ENCODE assay signal across 23 mouse cellular contexts in the genomic region with DNA sequence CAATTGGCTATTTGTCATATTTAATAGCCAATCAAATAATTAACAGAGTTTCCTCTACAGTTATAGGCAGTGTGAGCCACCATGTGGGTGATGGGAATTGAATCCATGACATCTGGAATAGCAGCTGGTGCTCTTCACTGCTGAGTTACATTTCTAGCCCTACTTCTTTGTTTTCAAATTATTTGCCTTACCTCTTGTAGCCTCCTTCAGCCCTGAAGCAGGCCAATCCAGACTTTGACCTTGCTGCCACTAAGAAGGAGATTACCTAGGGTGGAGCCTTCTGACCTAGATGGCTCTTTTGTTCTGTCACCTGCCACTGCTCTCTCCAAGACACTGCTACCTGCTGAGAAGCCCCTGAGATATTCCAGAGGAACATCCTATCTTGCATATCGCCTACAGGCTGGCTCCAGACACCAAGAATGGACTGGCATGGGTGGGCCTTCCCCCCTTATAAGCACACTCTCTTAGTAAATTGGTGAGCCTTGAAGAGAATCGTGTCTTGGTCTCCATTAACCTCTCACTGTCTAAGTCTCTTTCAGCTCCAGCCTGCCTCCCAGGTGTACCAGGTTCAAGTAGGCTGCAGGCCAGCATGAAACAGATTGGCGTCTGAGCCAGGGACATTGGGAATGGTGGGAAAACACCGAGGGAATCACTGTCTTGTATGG.
"Had no signal": no experiment of that assay in that cellular context is flagged by ENCODE, and none has a peak within 500 bp of the region (broad histone marks: within the 10 kb centered on the region; RNA-seq: fewer than 3 reads in every experiment).

No protein-coding gene starts in this region.

- H3K4me1 ChIP-seq: heart, embryonic 13.5 days; heart, embryonic 15.5 days; hindbrain, embryonic 12.5 days; intestine, embryonic 15.5 days; limb, embryonic 10.5 days; limb, embryonic 12.5 days; liver, embryonic 13.5 days; liver, embryonic 15.5 days had no signal

- H3K9me3 ChIP-seq: heart, embryonic 15.5 days; hindbrain, embryonic 12.5 days; intestine, embryonic 15.5 days; limb, embryonic 10.5 days; liver, embryonic 15.5 days had no signal

- H3K9ac ChIP-seq: heart, embryonic 13.5 days; heart, embryonic 15.5 days; hindbrain, embryonic 12.5 days; hindbrain, embryonic 14.5 days; intestine, embryonic 15.5 days; limb, embryonic 12.5 days; liver, embryonic 13.5 days; liver, embryonic 15.5 days; liver, postnatal 0 days had no signal

- H3K4me3 ChIP-seq: gastrocnemius, adult 2 months; heart, adult 2 months; heart, embryonic 13.5 days; heart, embryonic 15.5 days; hindbrain, embryonic 12.5 days; intestine, embryonic 15.5 days; layer of hippocampus, adult 2 months; left cerebral cortex, adult 2 months; limb, embryonic 10.5 days; limb, embryonic 12.5 days; liver, embryonic 13.5 days; liver, embryonic 15.5 days had no signal

- DNase-seq: gastrocnemius, adult 2 months; gastrocnemius, postnatal 10 days; gastrocnemius, postnatal 36 days; heart, adult 11 months; heart, adult 2 months; heart, postnatal 36 days; kidney, adult 18-20 months; kidney, postnatal 10 days; kidney, postnatal 25 days; kidney, postnatal 4 days; liver; liver, embryonic 13.5 days; liver, postnatal 0 days had no signal

- H3K27me3 ChIP-seq: heart, embryonic 13.5 days; heart, embryonic 15.5 days; hindbrain, embryonic 12.5 days; intestine, embryonic 15.5 days; limb, embryonic 12.5 days; liver, embryonic 13.5 days; liver, embryonic 15.5 days had no signal

- H3K36me3 ChIP-seq: heart, embryonic 13.5 days; heart, embryonic 15.5 days; hindbrain, embryonic 12.5 days; intestine, embryonic 15.5 days; limb, embryonic 10.5 days; limb, embryonic 12.5 days; liver, embryonic 13.5 days; liver, embryonic 15.5 days had no signal

- H3K27ac ChIP-seq: gastrocnemius, adult 2 months; heart, adult 2 months; heart, embryonic 13.5 days; heart, embryonic 15.5 days; hindbrain, embryonic 12.5 days; hindbrain, embryonic 14.5 days; intestine, embryonic 15.5 days; layer of hippocampus, adult 2 months; left cerebral cortex, adult 2 months; limb, embryonic 10.5 days; limb, embryonic 12.5 days; liver, embryonic 13.5 days; liver, embryonic 15.5 days had no signal
